Mouse (Mus musculus) embryonic facial prominence, embryonic 14.5 days (tissue): Measurements from ENCODE around the gene Rhob. TPM values are rescaled to one million over a fixed set of nuclear protein-coding genes. Genes with fewer than 3 reads are reported as not detected.
A peak's percentile ranks its signal among the peaks of the same experiment; 100 is the strongest.

Experiments used
- ATAC-seq: fragments of 200-750 bp; cut with Nextera tagmentation; 2 replicates; pipeline ENCODE4 v1.8.0; 2017; ENCODE audit warnings: low read depth, moderate number of reproducible peaks, moderate TSS enrichment
- DNase-seq: peaks from one replicate; pipeline ENCODE4 v3.0.0-alpha.2; 2015; ENCODE audit warnings: low spot score
- H3K27ac ChIP-seq: fragments of 300-500 bp; sonication (generic); replicated peaks from 2 replicates; pipeline ENCODE4 v1.5.1; 2014; ENCODE audit warnings: low read depth, mild to moderate bottlenecking, low read length, moderate library complexity
- H3K27me3 ChIP-seq: fragments of 300-500 bp; sonication (generic); replicated peaks from 2 replicates; pipeline ENCODE4 v1.6.1; 2014; ENCODE audit warnings: low read length; ENCODE audit not compliant: control insufficient read depth, insufficient read depth
- H3K36me3 ChIP-seq: fragments of 300-500 bp; sonication (generic); 2 replicates; pipeline ENCODE4 v1.6.1; 2014; ENCODE audit warnings: low read length, mixed read lengths; ENCODE audit not compliant: control insufficient read depth, insufficient read depth
- H3K4me1 ChIP-seq: fragments of 300-500 bp; sonication (generic); 2 replicates; pipeline ENCODE4 v1.6.1; 2014; ENCODE audit warnings: antibody characterized with exemption, low read length; ENCODE audit not compliant: control insufficient read depth, insufficient read depth
- H3K4me2 ChIP-seq: fragments of 300-500 bp; sonication (generic); 2 replicates; pipeline ENCODE4 v1.6.1; 2014; ENCODE audit warnings: low read depth, mild to moderate bottlenecking, low read length, moderate library complexity, mixed read lengths
- H3K4me3 ChIP-seq: fragments of 300-500 bp; sonication (generic); 2 replicates; pipeline ENCODE4 v1.5.1; 2014; ENCODE audit warnings: low read depth, mild to moderate bottlenecking, low read length
- H3K9ac ChIP-seq: fragments of 300-500 bp; sonication (generic); 2 replicates; pipeline ENCODE4 v1.6.1; 2014; ENCODE audit warnings: low read depth, mild to moderate bottlenecking, low read length, moderate library complexity, mixed read lengths
- H3K9me3 ChIP-seq: fragments of 300-500 bp; sonication (generic); 2 replicates; pipeline ENCODE4 v1.6.1; 2016; ENCODE audit warnings: low read length; ENCODE audit not compliant: control insufficient read depth
- WGBS: fragments of 180-500 bp; shearing (Covaris S2); extraction: QIAGEN DNeasy Blood & Tissue Kit; methylation state at CpG from one replicate; pipeline ENCODE4 v1.1.7; 2014; 5-methylcytosine and 5-hydroxymethylcytosine counted together
- polyA plus RNA-seq: library from polyadenylated mRNA; unstranded; fragments of >200 nt; fragmentation: Nextera tagmentation; extraction: Ambion mirVana; gene quantifications from 2 replicates; pipeline ENCODE4 v1.2.1, GENCODE M21; 2014

Rhob gene
- polyA plus RNA-seq, 1 experiment from 2014 or later = 76.8 TPM

GRCm38 (mm10) chr12:8535596-8535995 is 35.8 kb upstream of the Rhob start:
- WGBS = 76% methylated on average over 7 of the region's 7 CpGs
- no peak for ATAC-seq
- no peak for DNase-seq
- Histone ChIP-seq H3K9me3 (no peaks in the 10 kb centered on the region), H3K9ac (no peak overlapping the region), H3K27ac (no peak overlapping the region), H3K27me3 (no peaks in the 10 kb centered on the region), H3K4me2 (no peak overlapping the region), H3K4me1 (no peaks in the 10 kb centered on the region), H3K36me3 (no peaks in the 10 kb centered on the region), H3K4me3 (no peak overlapping the region)

DNA sequence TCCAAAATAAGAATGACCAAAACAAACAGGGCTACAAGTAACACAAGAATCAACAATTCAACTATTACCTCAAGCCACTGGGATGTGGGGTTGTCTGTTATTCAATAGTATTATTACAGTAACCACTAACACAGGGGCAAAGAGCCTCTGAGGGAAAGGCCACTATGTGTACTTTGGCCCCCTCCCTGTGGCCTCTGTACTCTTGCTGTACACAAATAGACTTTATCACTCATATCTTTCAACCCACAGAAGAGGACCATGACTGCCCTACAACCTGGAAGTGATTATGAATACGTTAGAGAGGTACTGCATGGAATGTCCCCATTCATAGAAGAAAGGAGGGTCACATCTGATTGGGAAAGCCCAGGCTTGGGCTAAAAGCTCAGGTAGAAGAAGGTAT is 35.1 kb upstream of the Rhob start:
- DNase-seq (no peak), ATAC-seq (no peak)
- Histone ChIP-seq H3K4me2 (no peak overlapping the region), H3K4me3 (no peak overlapping the region), H3K27ac (no peak overlapping the region), H3K4me1 (no peaks in the 10 kb centered on the region), H3K9ac (no peak overlapping the region), H3K27me3 (no peaks in the 10 kb centered on the region), H3K36me3 (no peaks in the 10 kb centered on the region), H3K9me3 (no peaks in the 10 kb centered on the region)
- 46% methylated on average over 1 of the region's 1 CpGs for WGBS

- H3K4me1 ChIP-seq = no peaks in the 10 kb centered on the region
- H3K4me2 ChIP-seq = no peak overlapping the region
- H3K9ac ChIP-seq = no peak overlapping the region
- DNase-seq = no peak
- H3K4me3 ChIP-seq = no peak overlapping the region
- no peaks in the 10 kb centered on the region for H3K9me3 ChIP-seq
- H3K27ac ChIP-seq = no peak overlapping the region
- WGBS = 70% methylated on average over 5 of the region's 5 CpGs
- ATAC-seq = no peak
- H3K36me3 ChIP-seq = no peaks in the 10 kb centered on the region
- H3K27me3 ChIP-seq = no peaks in the 10 kb centered on the region
These were observed 28.0 kb upstream of the Rhob start for GRCm38 (mm10) chr12:8527770-8528169.

GRCm38 (mm10) chr12:8527175-8527574 is 27.4 kb upstream of the Rhob start:
- Histone ChIP-seq H3K4me1 (no peaks in the 10 kb centered on the region), H3K4me3 (no peak overlapping the region), H3K4me2 (no peak overlapping the region), H3K36me3 (no peaks in the 10 kb centered on the region), H3K9ac (no peak overlapping the region), H3K27ac (no peak overlapping the region), H3K27me3 (no peaks in the 10 kb centered on the region), H3K9me3 (no peaks in the 10 kb centered on the region)
- DNase-seq = no peak
- WGBS = 67% methylated on average over 1 of the region's 1 CpGs
- ATAC-seq = no peak

DNA sequence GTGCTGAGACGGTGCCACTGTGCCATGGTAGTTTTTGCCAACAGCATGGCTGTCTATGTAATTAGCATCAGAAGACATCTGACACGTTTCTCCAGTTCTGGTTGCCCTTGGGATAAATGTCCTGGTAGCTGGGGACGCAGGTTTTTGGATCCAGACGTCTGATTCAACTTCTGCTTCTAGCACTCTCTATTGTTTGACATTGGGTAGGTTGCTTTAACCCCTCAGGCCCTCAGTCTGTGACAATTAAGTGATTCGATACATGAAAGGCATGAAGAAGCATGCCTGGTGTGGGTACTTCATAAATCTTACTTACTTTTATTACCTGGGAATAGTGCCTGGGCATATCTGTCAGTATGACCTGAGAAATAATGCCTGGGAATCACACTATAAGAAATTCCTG is 24.3 kb upstream of the Rhob start:
- no peaks in the 10 kb centered on the region for H3K9me3 ChIP-seq
- H3K27me3 ChIP-seq = no peaks in the 10 kb centered on the region
- H3K36me3 ChIP-seq = no peaks in the 10 kb centered on the region
- no peak overlapping the region for H3K9ac ChIP-seq
- no peak overlapping the region for H3K4me3 ChIP-seq
- no peak overlapping the region for H3K27ac ChIP-seq
- ATAC-seq (no peak), DNase-seq (no peak)
- peaks cover 6% of the 10 kb centered on the region for H3K4me1 ChIP-seq
- H3K4me2 ChIP-seq = no peak overlapping the region
- 48% methylated on average over 5 of the region's 5 CpGs for WGBS

GRCm38 (mm10) chr12:8522711-8523110 is 22.9 kb upstream of the Rhob start:
- no peaks in the 10 kb centered on the region for H3K36me3 ChIP-seq
- no peaks in the 10 kb centered on the region for H3K27me3 ChIP-seq
- ATAC-seq = no peak

DNA sequence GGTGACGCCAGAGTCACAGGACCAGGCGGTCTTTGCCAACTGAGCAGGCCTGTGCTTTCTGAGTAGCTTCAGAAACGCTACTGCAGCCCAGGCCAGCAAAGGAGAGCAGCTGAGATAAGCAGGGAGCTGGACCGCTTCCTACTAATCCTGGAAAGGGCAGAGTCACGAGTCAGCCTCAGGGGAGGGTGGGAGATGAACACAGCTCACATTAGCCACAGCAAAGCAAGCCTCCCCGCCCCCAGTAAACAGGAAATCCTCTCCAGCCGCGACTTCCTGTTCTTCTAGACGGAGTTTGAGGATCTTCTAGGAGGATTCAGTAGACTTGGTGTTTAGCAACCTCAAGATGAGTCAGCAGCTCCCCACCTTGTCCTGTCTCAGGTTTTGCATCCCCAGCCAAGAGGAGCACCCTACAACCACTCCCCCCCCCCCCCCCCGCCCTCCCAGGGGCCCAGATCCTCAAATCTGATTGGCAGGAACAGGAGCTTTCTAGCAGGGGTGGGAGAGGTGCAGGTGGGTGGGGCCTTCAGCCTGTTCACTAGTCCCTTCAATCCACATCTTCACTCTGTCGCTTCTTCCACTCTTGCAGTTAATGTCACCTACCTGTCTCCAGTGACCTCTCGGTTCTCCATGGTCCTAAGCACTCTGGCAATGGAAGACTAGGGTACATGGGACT is 21.7 kb upstream of the Rhob start:
- no peaks in the 10 kb centered on the region for H3K36me3 ChIP-seq
- WGBS = 38% methylated on average over 11 of the region's 12 CpGs
- no peak overlapping the region for H3K4me3 ChIP-seq
- no peak overlapping the region for H3K27ac ChIP-seq
- H3K9ac ChIP-seq = no peak overlapping the region
- no peak overlapping the region for H3K4me2 ChIP-seq
- no peaks in the 10 kb centered on the region for H3K9me3 ChIP-seq
- DNase-seq = peak; percentile 75
- ATAC-seq = 0 out of 2 replicates have a peak, but pooled peaks have one; percentile 47
- H3K4me1 ChIP-seq = peaks cover 6% of the 10 kb centered on the region
- no peaks in the 10 kb centered on the region for H3K27me3 ChIP-seq

More at GRCm38 (mm10) chr12:8522711-8523110, 22.9 kb upstream of the Rhob start:
- H3K4me1 ChIP-seq = peaks cover 6% of the 10 kb centered on the region
- no peak overlapping the region for H3K4me2 ChIP-seq
- no peak for DNase-seq
- H3K9ac ChIP-seq = no peak overlapping the region
- H3K27ac ChIP-seq = no peak overlapping the region
- 61% methylated on average over 2 of the region's 2 CpGs for WGBS
- H3K4me3 ChIP-seq = no peak overlapping the region
- no peaks in the 10 kb centered on the region for H3K9me3 ChIP-seq

DNA sequence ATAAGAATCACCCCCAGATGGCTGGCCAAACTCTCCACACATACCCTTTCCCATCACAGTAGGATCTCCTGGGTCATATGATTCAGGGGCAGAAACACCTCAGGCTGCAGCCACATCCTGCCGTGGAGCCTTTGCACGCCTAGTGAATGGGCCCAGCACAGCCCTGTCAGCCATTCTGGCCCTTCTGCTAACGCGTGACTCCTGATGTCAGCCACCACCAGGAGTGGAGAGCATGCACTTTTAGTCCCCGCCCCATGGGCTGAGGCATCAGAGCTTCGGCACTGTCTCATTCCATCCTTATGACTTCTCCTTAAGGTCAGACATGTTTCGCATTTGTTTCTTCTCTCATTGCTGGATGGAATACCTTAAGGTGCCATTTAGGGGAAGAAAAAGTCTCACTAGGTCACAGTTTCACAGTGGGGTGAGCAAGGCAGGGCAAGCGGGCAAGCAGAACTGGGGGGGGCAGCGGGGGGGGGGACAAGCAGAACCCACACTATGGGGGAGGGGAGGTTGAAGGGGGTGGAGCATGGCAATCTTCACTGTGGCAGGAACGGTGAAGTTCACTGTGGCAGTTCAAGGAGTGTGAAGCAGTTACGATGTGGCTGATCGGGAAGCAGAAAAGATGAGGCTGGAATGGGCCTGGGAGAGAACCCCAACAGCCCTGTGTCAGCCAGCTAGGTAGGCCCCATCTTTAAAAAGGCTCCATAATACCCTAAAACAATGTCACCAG is 19.8 kb upstream of the Rhob start:
- 54% methylated on average over 12 of the region's 12 CpGs for WGBS

More for the DNA sequence above, 19.8 kb upstream of the Rhob start:
- Histone ChIP-seq H3K4me1 (peaks cover 6% of the 10 kb centered on the region), H3K9ac (no peak overlapping the region), H3K27ac (no peak overlapping the region), H3K4me2 (no peak overlapping the region), H3K9me3 (no peaks in the 10 kb centered on the region), H3K4me3 (no peak overlapping the region), H3K27me3 (no peaks in the 10 kb centered on the region), H3K36me3 (no peaks in the 10 kb centered on the region)
- no peak for ATAC-seq
- no peak for DNase-seq
